Mouse (Mus musculus) brain, embryonic 14.5 days (tissue): ENCODE measurements at regions not wholly inside any gene's neighbourhood (a gene's known extent, or its start where the extent isn't known, plus 50 kb on each side); places are given as distances from the start of the nearest gene placed in this dataset.

Experiments used
- CTCF ChIP-seq: fragments of 200-500 bp; IDR thresholded peaks from 2 replicates; pipeline ENCODE4 v1.5.1; 2012; ENCODE audit warnings: inconsistent platforms, mild to moderate bottlenecking, moderate library complexity, borderline replicate concordance; ENCODE audit not compliant: insufficient read depth, insufficient read length; ENCODE audit errors: extremely low read depth
- POLR2A ChIP-seq: fragments of 200-500 bp; IDR thresholded peaks from 2 replicates; pipeline ENCODE4 v1.6.1; 2012; ENCODE audit warnings: mild to moderate bottlenecking, inconsistent platforms, borderline replicate concordance; ENCODE audit not compliant: poor library complexity, insufficient read depth, insufficient read length, severe bottlenecking; ENCODE audit errors: extremely low read depth

DNA sequence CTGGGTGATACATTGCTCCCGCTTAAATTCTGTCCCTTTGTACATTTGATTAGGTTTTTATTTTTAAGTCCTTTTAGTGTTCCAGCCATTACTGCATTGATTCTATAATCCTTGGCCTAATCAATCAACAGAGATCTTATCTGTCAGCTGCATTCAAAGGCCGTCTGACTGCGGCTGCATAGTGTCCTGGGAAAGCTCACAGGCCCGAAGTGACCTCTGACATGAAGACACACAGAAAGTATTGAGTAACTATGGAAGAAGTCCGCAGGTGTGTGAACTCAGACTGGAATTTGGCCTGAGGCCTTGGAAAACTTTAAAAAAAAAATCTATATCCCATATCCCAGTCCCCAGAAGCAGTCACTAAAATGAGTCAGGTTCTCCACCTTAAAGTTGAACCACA is 67.4 kb upstream of the Ptpn13 start:
- no peak for TF ChIP-seq CTCF
- no peak for TF ChIP-seq POLR2A
